Mouse (Mus musculus) stomach, postnatal 0 days (tissue): Measurements from ENCODE around the gene Gramd1c.
A peak's percentile ranks its signal among the peaks of the same experiment; 100 is the strongest.

Source experiments
- CTCF ChIP-seq: IDR thresholded peaks from 2 replicates; pipeline ENCODE4 v1.5.1; 2016; ENCODE audit warnings: antibody characterized with exemption, low read depth, mild to moderate bottlenecking, moderate library complexity
- EP300 ChIP-seq: optimal IDR thresholded peaks from 2 replicates; pipeline ENCODE3; 2016; ENCODE audit warnings: antibody characterized with exemption

GRCm38 (mm10) chr16:44058745-44059144 lies 4.4 kb downstream of the Gramd1c start:
- TF ChIP-seq CTCF (peak; percentile 96), EP300 (no peak)
